8 mouse cellular contexts compared by ENCODE assay signal in the genomic region with DNA sequence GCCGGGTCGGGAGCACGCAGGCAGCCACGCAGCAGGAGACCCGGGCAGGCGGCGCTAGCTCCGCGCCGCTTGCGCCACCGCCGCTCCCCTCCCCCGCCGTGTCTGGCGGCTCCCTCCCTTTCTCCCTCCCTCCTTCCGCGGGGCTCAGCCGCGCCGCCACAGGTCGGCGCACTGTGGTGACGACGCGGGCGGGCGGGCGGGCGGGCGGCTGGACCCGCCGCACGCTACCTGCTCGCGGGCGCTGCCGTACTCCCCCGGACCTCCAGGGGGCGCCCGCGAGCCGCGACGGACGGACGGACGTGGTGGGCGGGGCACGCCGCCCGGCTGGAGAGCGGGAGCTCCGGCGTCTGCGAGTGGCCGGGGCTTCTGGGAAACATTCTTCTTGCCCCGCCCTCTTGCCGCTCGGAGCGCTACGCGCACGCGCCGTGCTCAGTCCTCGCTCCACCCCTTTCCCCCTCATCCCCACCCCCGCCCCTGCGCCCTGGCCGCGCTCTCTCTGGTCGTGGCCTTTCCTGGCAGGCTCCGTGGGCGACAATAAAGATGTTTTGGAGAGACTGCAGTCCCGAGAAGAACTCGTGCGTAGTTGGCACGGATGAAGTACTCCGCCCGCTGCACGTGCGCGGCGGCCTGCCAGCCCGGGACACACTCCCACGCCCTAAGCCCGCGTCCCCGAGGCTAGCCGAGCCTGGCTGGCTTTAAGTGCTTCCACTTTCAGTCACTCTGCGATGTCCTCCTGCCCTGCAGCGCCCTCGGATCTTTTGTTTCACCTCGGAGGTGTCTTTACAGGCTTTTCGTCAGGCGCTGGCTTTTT. TPM values are rescaled to one million over a fixed set of nuclear protein-coding genes. Genes with fewer than 3 reads are reported as not detected.
DNase-seq lines count a peak whose midpoint lies in the region; ATAC-seq and TF ChIP-seq lines count a peak whose summit lies in the region.

A gene (minus strand): TSS at position 114 of the 811 bp plus-strand sequence.

- H3K27me3 ChIP-seq in forebrain, embryonic 10.5 days (ENCODE audit: poor library complexity, severe bottlenecking) = no peaks in the 10 kb centered on the region
- H3K27me3 ChIP-seq in heart, embryonic 15.5 days = no peaks in the 10 kb centered on the region
- H3K27me3 ChIP-seq in liver, embryonic 14.5 days (ENCODE audit: control insufficient read depth, insufficient read depth, low read length) = no peaks in the 10 kb centered on the region
- no peaks in the 10 kb centered on the region for H3K27me3 ChIP-seq in neural tube, embryonic 11.5 days (ENCODE audit: control insufficient read depth, insufficient read depth, low read length)
- H3K27me3 ChIP-seq in stomach, postnatal 0 days (ENCODE audit: control insufficient read depth, insufficient read depth, low read length) = no peaks in the 10 kb centered on the region

- peaks cover 19% of the 10 kb centered on the region for H3K36me3 ChIP-seq in forebrain, embryonic 10.5 days (replicated peaks)
- no peaks in the 10 kb centered on the region for H3K36me3 ChIP-seq in heart, embryonic 15.5 days
- H3K36me3 ChIP-seq in liver, embryonic 14.5 days (replicated peaks; ENCODE audit: control insufficient read depth, insufficient read depth, low read depth) = peaks cover 7% of the 10 kb centered on the region
- H3K36me3 ChIP-seq in neural tube, embryonic 11.5 days (ENCODE audit: control insufficient read depth, insufficient read depth, low read length) = no peaks in the 10 kb centered on the region; the same call in 1 of the 2 replicates
- H3K36me3 ChIP-seq in stomach, postnatal 0 days (ENCODE audit: control insufficient read depth, insufficient read depth, low read length) = no peaks in the 10 kb centered on the region

- H3K4me3 ChIP-seq in forebrain, embryonic 10.5 days = peak within 1 kb of the TSS; percentile 77
- peak within 1 kb of the TSS; percentile 87 for H3K4me3 ChIP-seq in heart, embryonic 15.5 days
- peak within 1 kb of the TSS; percentile 77 to 92 for H3K4me3 ChIP-seq in liver, embryonic 14.5 days (ENCODE audit: insufficient read depth in 1 of 2, low read depth in 2 of 2, low read length in 2 of 2)
- H3K4me3 ChIP-seq in neural tube, embryonic 11.5 days (ENCODE audit: low read depth, low read length) = peak within 1 kb of the TSS; percentile 92
- peak within 1 kb of the TSS; percentile 93 for H3K4me3 ChIP-seq in stomach, postnatal 0 days (ENCODE audit: low read depth, low read length)

- peaks cover 39% of the 10 kb centered on the region for H3K4me1 ChIP-seq in forebrain, embryonic 10.5 days
- peaks cover 43% of the 10 kb centered on the region for H3K4me1 ChIP-seq in heart, embryonic 15.5 days (replicated peaks)
- peaks cover 29 to 36% of the 10 kb centered on the region in 2 experiments for H3K4me1 ChIP-seq in liver, embryonic 14.5 days (replicated peaks; ENCODE audit: control insufficient read depth in 2 of 2, insufficient read depth in 2 of 2, low read length in 1 of 2)
- peaks cover 14% of the 10 kb centered on the region for H3K4me1 ChIP-seq in neural tube, embryonic 11.5 days (ENCODE audit: control insufficient read depth, insufficient read depth, low read length)
- no peaks in the 10 kb centered on the region; the same call in 1 of the 2 replicates for H3K4me1 ChIP-seq in stomach, postnatal 0 days (replicated peaks; ENCODE audit: control insufficient read depth, insufficient read depth)

- no peak for TF ChIP-seq EP300 in liver, embryonic 14.5 days (IDR thresholded peaks at IDR 0.05; ENCODE audit: low read depth)
- no peak for TF ChIP-seq EP300 in stomach, postnatal 0 days (optimal IDR thresholded peaks at IDR 0.05)

- peak within 1 kb of the TSS; percentile 86 for H3K4me2 ChIP-seq in heart, embryonic 15.5 days
- H3K4me2 ChIP-seq in liver, embryonic 14.5 days (ENCODE audit: low read depth) = peak within 1 kb of the TSS; percentile 99
- peak within 1 kb of the TSS; percentile 94 for H3K4me2 ChIP-seq in neural tube, embryonic 11.5 days (ENCODE audit: low read depth)
- H3K4me2 ChIP-seq in stomach, postnatal 0 days (replicated peaks; ENCODE audit: low read depth) = peak within 1 kb of the TSS; percentile 88

- H3K9me3 ChIP-seq in forebrain, embryonic 10.5 days = no peaks in the 10 kb centered on the region; the same call in 1 of the 2 replicates
- H3K9me3 ChIP-seq in heart, embryonic 15.5 days (replicated peaks) = no peaks in the 10 kb centered on the region
- H3K9me3 ChIP-seq in liver, embryonic 14.5 days (ENCODE audit: control insufficient read depth, low read length) = no peaks in the 10 kb centered on the region
- no peaks in the 10 kb centered on the region for H3K9me3 ChIP-seq in neural tube, embryonic 11.5 days (ENCODE audit: control insufficient read depth, low read length)
- no peaks in the 10 kb centered on the region for H3K9me3 ChIP-seq in stomach, postnatal 0 days (ENCODE audit: control insufficient read depth, low read length)

- under 1% methylated on average over 64 of the region's 96 CpGs for WGBS in forebrain, embryonic 10.5 days
- WGBS in heart, embryonic 15.5 days = under 1% methylated on average over 71 of the region's 96 CpGs
- WGBS in liver, embryonic 14.5 days (ENCODE audit: insufficient replicate concordance) = under 1% methylated on average over 95 of the region's 96 CpGs
- WGBS in neural tube, embryonic 11.5 days = under 1% methylated on average over 47 of the region's 96 CpGs
- WGBS in stomach, postnatal 0 days = under 1% methylated on average over 48 of the region's 96 CpGs

- TF ChIP-seq CTCF in liver, embryonic 14.5 days (IDR thresholded peaks at IDR 0.05; ENCODE audit: low read depth) = peak; percentile 66
- TF ChIP-seq CTCF in stomach, postnatal 0 days (IDR thresholded peaks at IDR 0.05; ENCODE audit: low read depth) = peak; percentile 77

- peak; percentile 91 for DNase-seq in c-Kit-negative CD71-positive TER-119-positive erythroid progenitor cells, embryonic 14.5 days (ENCODE audit: low read depth, low spot score)
- peak; percentile 92 for DNase-seq in forebrain, embryonic 10.5 days (ENCODE audit: extremely low spot score, low spot score)
- DNase-seq in kidney, postnatal 25 days = peak; percentile 92 to 96
- DNase-seq in liver, embryonic 14.5 days (ENCODE audit: low read depth in 3 of 3, low spot score in 3 of 3) = peak; percentile 86 to 87 (median 87)
- DNase-seq in neural tube, embryonic 11.5 days (ENCODE audit: low spot score) = peak; percentile 99
- DNase-seq in stomach, postnatal 0 days (ENCODE audit: low spot score) = peak; percentile 97

- peak within 1 kb of the TSS; percentile 95 for H3K9ac ChIP-seq in heart, embryonic 15.5 days
- H3K9ac ChIP-seq in liver, embryonic 14.5 days (replicated peaks) = peak within 1 kb of the TSS; percentile 98
- H3K9ac ChIP-seq in neural tube, embryonic 11.5 days (ENCODE audit: low read length) = peak within 1 kb of the TSS; percentile 93
- peak within 1 kb of the TSS; percentile 98 for H3K9ac ChIP-seq in stomach, postnatal 0 days (ENCODE audit: low read length)

- ATAC-seq in CD4-positive, CD25-positive, alpha-beta regulatory T cell, adult 4 months = peak; percentile 76
- peak; percentile 94 for ATAC-seq in heart, embryonic 15.5 days (replicated peaks; ENCODE audit: insufficient number of reproducible peaks, insufficient read depth, low FRiP score, low read depth)
- peak; percentile 91 for ATAC-seq in liver, embryonic 14.5 days (ENCODE audit: insufficient read depth)
- peak; percentile 94 for ATAC-seq in neural tube, embryonic 11.5 days (ENCODE audit: insufficient read depth, low FRiP score, low TSS enrichment)
- peak; percentile 94 for ATAC-seq in stomach, postnatal 0 days (ENCODE audit: low FRiP score, low TSS enrichment)

- peak within 1 kb of the TSS; percentile 99 for H3K27ac ChIP-seq in forebrain, embryonic 10.5 days
- H3K27ac ChIP-seq in heart, embryonic 15.5 days = peak within 1 kb of the TSS; percentile 100
- H3K27ac ChIP-seq in liver, embryonic 14.5 days = peak within 1 kb of the TSS; percentile 92
- H3K27ac ChIP-seq in neural tube, embryonic 11.5 days (ENCODE audit: low read depth, low read length) = peak within 1 kb of the TSS; percentile 98
- peak within 1 kb of the TSS; percentile 100 for H3K27ac ChIP-seq in stomach, postnatal 0 days (replicated peaks)

RNA-seq across cellular contexts. Expression of the gene that starts here (rescaled TPM):
- polyA plus RNA-seq in CD4-positive, CD25-positive, alpha-beta regulatory T cell, adult 4 months (2017; shearing (Covaris generic)) = 10 to 100 TPM; 42.4 to 45.3 TPM
- polyA plus RNA-seq in forebrain, embryonic 10.5 days (2016; fragmentation: Nextera tagmentation; extraction: Ambion mirVana) = 105 and 106 TPM in 2 replicates
- polyA plus RNA-seq in heart, embryonic 15.5 days (2015; fragmentation: Nextera tagmentation; extraction: Ambion mirVana) = 51.8 and 55.1 TPM in 2 replicates
- polyA plus RNA-seq in liver, embryonic 14.5 days (2012; rRNA removed) = 11.8 and 19.4 TPM in 2 replicates
- polyA plus RNA-seq in liver, embryonic 14.5 days (2014; fragmentation: Nextera tagmentation; extraction: Ambion mirVana) = 37.1 and 37.9 TPM in 2 replicates
- 96.8 and 99.7 TPM in 2 replicates for polyA plus RNA-seq in neural tube, embryonic 11.5 days (2014; fragmentation: Nextera tagmentation; extraction: Ambion mirVana)
- 44.1 and 47.4 TPM in 2 replicates for polyA plus RNA-seq in stomach, postnatal 0 days (2015; fragmentation: Nextera tagmentation; extraction: Ambion mirVana)

Comparison
In these comparisons a context has a peak if more than half of its experiments do, and no peak if none do; other contexts are left out.
1. Peak in every context shown above with its lines: DNase-seq, ATAC-seq, H3K4me3 ChIP-seq and H3K27ac ChIP-seq.